Mouse (Mus musculus): Measurements from ENCODE around the gene Cuedc2. TPM values are rescaled to one million over a fixed set of nuclear protein-coding genes. Genes with fewer than 3 reads are reported as not detected.

The Cuedc2 gene
- polyA plus RNA-seq, 1 experiment from 2014 or later: 53.8 TPM

GRCm38 (mm10) chr19:46332721-46333339 is 5.7 kb downstream of the Cuedc2 start:
- no peak for ATAC-seq
- 71% methylated on average over 7 of the region's 7 CpGs for WGBS (ENCODE audit: insufficient replicate concordance)
- H3K27ac ChIP-seq (ENCODE audit: low read depth): no peak overlapping the region

DNA sequence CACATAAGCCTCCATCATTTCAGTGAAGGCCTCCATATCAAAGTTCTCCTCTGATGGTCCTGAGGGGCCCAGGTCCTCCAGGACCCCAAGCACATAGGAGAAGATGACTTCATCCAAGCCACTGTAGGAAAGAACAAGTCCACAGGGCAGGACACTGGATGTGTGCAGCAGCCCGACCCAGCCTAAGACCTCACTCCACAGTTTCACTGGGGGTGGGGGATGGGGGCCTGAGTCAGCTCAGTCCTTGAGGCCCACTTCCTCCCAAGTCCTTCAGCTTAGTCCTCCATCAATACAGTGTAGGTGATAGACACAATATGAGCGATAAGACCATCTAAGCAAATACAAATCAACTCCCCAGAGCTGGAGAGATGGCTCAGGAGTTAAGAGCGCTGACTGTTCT is 6.6 kb downstream of the Cuedc2 start:
- no peak for ATAC-seq
- H3K9me3 ChIP-seq (ENCODE audit: low read length): no peaks in the 10 kb centered on the region
- H3K27me3 ChIP-seq (ENCODE audit: insufficient read depth, low read length): peaks cover under 1% of the 10 kb centered on the region
- no peak overlapping the region for H3K9ac ChIP-seq (replicated peaks)
- 75% methylated on average over 3 of the region's 3 CpGs for WGBS (ENCODE audit: insufficient replicate concordance)
- no peak overlapping the region for H3K4me2 ChIP-seq (ENCODE audit: low read depth, low read length)
- peaks cover 28% of the 10 kb centered on the region for H3K4me1 ChIP-seq (ENCODE audit: insufficient read depth)
- H3K4me3 ChIP-seq (ENCODE audit: low read depth, low read length): no peak overlapping the region
- no peak for DNase-seq
- peaks cover 15% of the 10 kb centered on the region for H3K36me3 ChIP-seq (replicated peaks; ENCODE audit: insufficient read depth, low read length)
- H3K27ac ChIP-seq (ENCODE audit: low read depth): no peak overlapping the region
- TF ChIP-seq CTCF (IDR thresholded peaks at IDR 0.05; ENCODE audit: low read depth) (no peak), EP300 (IDR thresholded peaks at IDR 0.05; ENCODE audit: low read depth) (no peak)

More at GRCm38 (mm10) chr19:46332721-46333339, 5.7 kb downstream of the Cuedc2 start:
- peaks cover 28% of the 10 kb centered on the region for H3K4me1 ChIP-seq (ENCODE audit: insufficient read depth)
- DNase-seq: no peak
- TF ChIP-seq CTCF (IDR thresholded peaks at IDR 0.05; ENCODE audit: low read depth): no peak
- no peak for TF ChIP-seq EP300 (IDR thresholded peaks at IDR 0.05; ENCODE audit: low read depth)
- no peak overlapping the region for H3K9ac ChIP-seq (replicated peaks)
- H3K9me3 ChIP-seq (ENCODE audit: low read length): no peaks in the 10 kb centered on the region
- H3K27me3 ChIP-seq (ENCODE audit: insufficient read depth, low read length): no peaks in the 10 kb centered on the region
- peaks cover 15% of the 10 kb centered on the region for H3K36me3 ChIP-seq (replicated peaks; ENCODE audit: insufficient read depth, low read length)
- H3K4me3 ChIP-seq (ENCODE audit: low read depth, low read length): no peak overlapping the region
- H3K4me2 ChIP-seq (ENCODE audit: low read depth, low read length): no peak overlapping the region

DNA sequence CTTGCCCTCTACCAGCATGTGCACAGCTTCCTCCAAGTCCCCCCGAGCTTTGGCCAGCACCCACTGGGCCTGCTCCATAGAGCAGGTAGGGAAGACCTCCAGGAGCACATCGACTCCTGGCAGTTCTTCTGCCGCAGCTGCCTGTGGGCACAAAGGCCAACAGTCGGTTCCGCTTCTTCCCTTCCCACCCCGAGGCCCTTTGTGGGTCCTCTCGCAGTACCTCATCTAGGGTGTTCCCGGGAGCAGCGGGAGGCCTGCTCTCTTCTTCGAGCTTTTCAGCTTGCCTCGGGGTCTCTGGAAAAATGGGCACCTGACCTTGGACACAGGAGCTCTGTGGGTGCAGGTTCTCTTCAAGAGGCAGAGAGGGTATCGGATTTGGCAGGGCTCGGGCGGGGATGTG is 7.2 kb downstream of the Cuedc2 start:
- Histone ChIP-seq H3K27me3 (ENCODE audit: insufficient read depth, low read length) (peaks cover 6% of the 10 kb centered on the region), H3K9me3 (ENCODE audit: low read length) (no peaks in the 10 kb centered on the region), H3K36me3 (replicated peaks; ENCODE audit: insufficient read depth, low read length) (peaks cover 15% of the 10 kb centered on the region), H3K27ac (ENCODE audit: low read depth) (no peak overlapping the region), H3K4me2 (ENCODE audit: low read depth, low read length) (no peak overlapping the region), H3K4me1 (ENCODE audit: insufficient read depth) (peaks cover 30% of the 10 kb centered on the region), H3K9ac (replicated peaks) (no peak overlapping the region), H3K4me3 (ENCODE audit: low read depth, low read length) (no peak overlapping the region)
- DNase-seq: no peak
- WGBS (ENCODE audit: insufficient replicate concordance): 85% methylated on average over 14 of the region's 14 CpGs
- no peak for ATAC-seq
- TF ChIP-seq EP300 (IDR thresholded peaks at IDR 0.05; ENCODE audit: low read depth): no peak
- TF ChIP-seq CTCF (IDR thresholded peaks at IDR 0.05; ENCODE audit: low read depth): no peak

GRCm38 (mm10) chr19:46330696-46331095 is 7.8 kb downstream of the Cuedc2 start:
- peaks cover 15% of the 10 kb centered on the region for H3K36me3 ChIP-seq (replicated peaks; ENCODE audit: insufficient read depth, low read length)
- H3K9me3 ChIP-seq (ENCODE audit: low read length): no peaks in the 10 kb centered on the region
- TF ChIP-seq EP300 (IDR thresholded peaks at IDR 0.05; ENCODE audit: low read depth): no peak
- H3K4me3 ChIP-seq (ENCODE audit: low read depth, low read length): no peak overlapping the region
- DNase-seq: no peak
- H3K4me2 ChIP-seq (ENCODE audit: low read depth, low read length): no peak overlapping the region
- H3K4me1 ChIP-seq (ENCODE audit: insufficient read depth): peaks cover 30% of the 10 kb centered on the region
- peaks cover 12% of the 10 kb centered on the region for H3K27me3 ChIP-seq (ENCODE audit: insufficient read depth, low read length)
- H3K27ac ChIP-seq (ENCODE audit: low read depth): no peak overlapping the region
- WGBS (ENCODE audit: insufficient replicate concordance): 89% methylated on average over 12 of the region's 12 CpGs
- H3K9ac ChIP-seq (replicated peaks): no peak overlapping the region
- ATAC-seq: no peak

DNA sequence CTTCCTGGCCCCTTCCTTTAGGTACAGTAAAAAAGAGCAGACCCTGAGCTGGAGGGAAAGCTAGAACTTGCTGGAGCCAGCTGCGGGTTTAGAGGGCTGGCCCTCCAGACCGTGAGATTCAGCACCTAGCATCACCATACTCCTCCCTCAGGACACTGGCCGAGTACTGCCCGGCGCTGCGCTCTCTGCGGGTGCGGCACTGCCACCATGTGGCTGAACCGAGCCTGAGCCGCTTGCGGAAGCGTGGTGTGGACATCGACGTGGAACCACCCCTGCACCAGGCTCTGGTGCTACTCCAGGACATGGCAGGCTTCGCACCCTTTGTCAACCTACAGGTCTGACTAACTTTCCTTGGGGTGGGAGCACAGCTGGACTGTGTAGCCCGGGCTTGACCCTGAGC is 8.6 kb downstream of the Cuedc2 start:
- Histone ChIP-seq H3K27ac (ENCODE audit: low read depth) (no peak overlapping the region), H3K4me2 (ENCODE audit: low read depth, low read length) (peak overlapping the region; percentile 100), H3K27me3 (ENCODE audit: insufficient read depth, low read length) (peaks cover 20% of the 10 kb centered on the region), H3K9me3 (ENCODE audit: low read length) (no peaks in the 10 kb centered on the region), H3K36me3 (replicated peaks; ENCODE audit: insufficient read depth, low read length) (peaks cover 15% of the 10 kb centered on the region), H3K9ac (replicated peaks) (no peak overlapping the region), H3K4me1 (ENCODE audit: insufficient read depth) (peaks cover 30% of the 10 kb centered on the region), H3K4me3 (ENCODE audit: low read depth, low read length) (peak overlapping the region; percentile 53; the same call in 1 of the 2 replicates)
- DNase-seq (peak; percentile 89), ATAC-seq (peak; percentile 59)
- WGBS (ENCODE audit: insufficient replicate concordance): 4% methylated on average over 16 of the region's 16 CpGs
- no peak for TF ChIP-seq EP300 (IDR thresholded peaks at IDR 0.05; ENCODE audit: low read depth)
- peak; percentile 98 for TF ChIP-seq CTCF (IDR thresholded peaks at IDR 0.05; ENCODE audit: low read depth)

DNA sequence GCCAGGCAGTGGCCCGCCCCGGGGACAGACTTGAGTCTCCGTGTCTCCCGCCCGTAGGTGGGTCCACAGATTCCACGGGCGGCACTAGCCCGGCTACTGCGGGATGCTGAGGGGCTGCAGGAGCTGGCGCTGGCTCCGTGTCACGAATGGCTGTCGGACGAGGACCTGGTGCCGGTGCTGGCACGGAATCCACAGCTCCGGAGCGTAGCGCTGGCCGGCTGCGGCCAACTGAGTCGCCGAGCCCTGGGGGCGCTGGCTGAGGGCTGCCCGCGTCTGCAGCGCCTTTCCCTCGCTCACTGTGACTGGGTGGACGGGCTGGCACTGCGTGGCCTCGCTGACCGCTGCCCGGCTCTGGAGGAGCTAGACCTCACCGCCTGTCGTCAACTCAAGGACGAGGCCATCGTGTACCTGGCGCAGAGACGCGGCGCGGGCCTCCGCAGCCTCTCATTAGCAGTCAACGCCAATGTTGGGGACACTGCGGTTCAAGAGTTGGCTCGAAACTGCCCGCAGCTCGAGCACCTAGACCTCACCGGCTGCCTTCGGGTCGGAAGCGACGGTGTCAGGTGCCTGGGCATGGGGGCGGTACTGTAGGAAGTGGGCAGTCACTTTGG is 9.4 kb downstream of the Cuedc2 start:
- peaks cover 28% of the 10 kb centered on the region for H3K27me3 ChIP-seq (ENCODE audit: insufficient read depth, low read length)
- H3K9me3 ChIP-seq (ENCODE audit: low read length): no peaks in the 10 kb centered on the region
- peak overlapping the region; percentile 66 for H3K9ac ChIP-seq (replicated peaks)
- no peak for DNase-seq
- TF ChIP-seq CTCF (IDR thresholded peaks at IDR 0.05; ENCODE audit: low read depth): no peak
- TF ChIP-seq EP300 (IDR thresholded peaks at IDR 0.05; ENCODE audit: low read depth): no peak
- H3K4me1 ChIP-seq (ENCODE audit: insufficient read depth): peaks cover 30% of the 10 kb centered on the region
- H3K4me2 ChIP-seq (ENCODE audit: low read depth, low read length): peak overlapping the region; percentile 100
- peak overlapping the region; percentile 53 for H3K4me3 ChIP-seq (ENCODE audit: low read depth, low read length)
- peaks cover 15% of the 10 kb centered on the region for H3K36me3 ChIP-seq (replicated peaks; ENCODE audit: insufficient read depth, low read length)
- 3% methylated on average over 53 of the region's 54 CpGs for WGBS (ENCODE audit: insufficient replicate concordance)
- H3K27ac ChIP-seq (ENCODE audit: low read depth): peak overlapping the region; percentile 63; the same call in 1 of the 2 replicates
- ATAC-seq: peak; percentile 2; the same call in 1 of the 2 replicates
